Mouse (Mus musculus): ENCODE measurements at regions not wholly inside any gene's neighbourhood (a gene's known extent, or its start where the extent isn't known, plus 50 kb on each side); places are given as distances from the start of the nearest gene placed in this dataset.
"Not testable (repeated sequence)": the region's sequence is repeated elsewhere in the genome, so short reads cannot be mapped to it uniquely, and the experiment has no call there.

- H3K36me3 ChIP-seq (ENCODE audit: control insufficient read depth, insufficient read depth, low read length): no peaks in the 10 kb centered on the region
- H3K4me1 ChIP-seq (ENCODE audit: control insufficient read depth in 2 of 2, insufficient read depth in 2 of 2, low read length in 2 of 2): no peaks in the 10 kb centered on the region
- no peaks in the 10 kb centered on the region for H3K27me3 ChIP-seq (ENCODE audit: control insufficient read depth, insufficient read depth, low read length)
- WGBS: 68% methylated on average over 1 of the region's 1 CpGs
- H3K4me3 ChIP-seq (ENCODE audit: control insufficient read depth in 1 of 2, insufficient read depth in 1 of 2, low read depth in 1 of 2, low read length in 2 of 2): no peak overlapping the region
- no peaks in the 10 kb centered on the region for H3K9me3 ChIP-seq (ENCODE audit: control insufficient read depth, low read length)
- ATAC-seq (ENCODE audit: insufficient number of reproducible peaks, insufficient read depth, low FRiP score, low read depth): no peak
- H3K27ac ChIP-seq (replicated peaks in 1 of 2; ENCODE audit: control insufficient read depth in 1 of 2, insufficient read depth in 1 of 2, low read depth in 2 of 2, low read length in 2 of 2): no peak overlapping the region
- H3K9ac ChIP-seq (ENCODE audit: low read length): no peak overlapping the region
- no peak overlapping the region for H3K4me2 ChIP-seq (ENCODE audit: low read length)
Observed at GRCm38 (mm10) chr16:84629868-84630267, 105.7 kb downstream of the Mrpl39 start.

- H3K9ac ChIP-seq (ENCODE audit: low read length); H3K4me1 ChIP-seq (ENCODE audit: control insufficient read depth in 2 of 2, insufficient read depth in 2 of 2, low read length in 2 of 2); H3K36me3 ChIP-seq (ENCODE audit: control insufficient read depth, insufficient read depth, low read length); H3K4me2 ChIP-seq (ENCODE audit: low read length); ATAC-seq (ENCODE audit: insufficient number of reproducible peaks, insufficient read depth, low FRiP score, low read depth); H3K4me3 ChIP-seq (ENCODE audit: control insufficient read depth in 1 of 2, insufficient read depth in 1 of 2, low read depth in 1 of 2, low read length in 2 of 2); H3K27ac ChIP-seq (replicated peaks in 1 of 2; ENCODE audit: control insufficient read depth in 1 of 2, insufficient read depth in 1 of 2, low read depth in 2 of 2, low read length in 2 of 2); H3K27me3 ChIP-seq (ENCODE audit: control insufficient read depth, insufficient read depth, low read length); H3K9me3 ChIP-seq (ENCODE audit: control insufficient read depth, low read length): not testable (repeated sequence)
- WGBS: 79% methylated on average over 1 of the region's 1 CpGs
Observed at GRCm38 (mm10) chr16:84644446-84644845, 91.1 kb downstream of the Mrpl39 start.

- 74% methylated on average over 8 of the region's 8 CpGs for WGBS
Observed at GRCm38 (mm10) chr16:84646172-84646684, 89.3 kb downstream of the Mrpl39 start.

GRCm38 (mm10) chr16:84650646-84651045 lies 84.9 kb downstream of the Mrpl39 start:
- no peak overlapping the region for H3K4me3 ChIP-seq (ENCODE audit: control insufficient read depth in 1 of 2, insufficient read depth in 1 of 2, low read depth in 1 of 2, low read length in 2 of 2)
- no peaks in the 10 kb centered on the region for H3K36me3 ChIP-seq (ENCODE audit: control insufficient read depth, insufficient read depth, low read length)
- H3K4me2 ChIP-seq (ENCODE audit: low read length): no peak overlapping the region
- no peak overlapping the region for H3K9ac ChIP-seq (ENCODE audit: low read length)
- no peak overlapping the region for H3K27ac ChIP-seq (replicated peaks in 1 of 2; ENCODE audit: control insufficient read depth in 1 of 2, insufficient read depth in 1 of 2, low read depth in 2 of 2, low read length in 2 of 2)
- no peaks in the 10 kb centered on the region for H3K4me1 ChIP-seq (ENCODE audit: control insufficient read depth in 2 of 2, insufficient read depth in 2 of 2, low read length in 2 of 2)
- no peaks in the 10 kb centered on the region for H3K9me3 ChIP-seq (ENCODE audit: control insufficient read depth, low read length)
- no peaks in the 10 kb centered on the region for H3K27me3 ChIP-seq (ENCODE audit: control insufficient read depth, insufficient read depth, low read length)
- no peak for ATAC-seq (ENCODE audit: insufficient number of reproducible peaks, insufficient read depth, low FRiP score, low read depth)
- 63% methylated on average over 1 of the region's 1 CpGs for whole genome bisulfite sequencing

More at GRCm38 (mm10) chr16:84646172-84646684, 89.3 kb downstream of the Mrpl39 start:
- H3K9me3 ChIP-seq (ENCODE audit: control insufficient read depth, low read length): no peaks in the 10 kb centered on the region
- no peaks in the 10 kb centered on the region for H3K27me3 ChIP-seq (ENCODE audit: control insufficient read depth, insufficient read depth, low read length)
- H3K27ac ChIP-seq (replicated peaks in 1 of 2; ENCODE audit: control insufficient read depth in 1 of 2, insufficient read depth in 1 of 2, low read depth in 2 of 2, low read length in 2 of 2): no peak overlapping the region
- no peaks in the 10 kb centered on the region for H3K4me1 ChIP-seq (ENCODE audit: control insufficient read depth in 2 of 2, insufficient read depth in 2 of 2, low read length in 2 of 2)
- ATAC-seq (ENCODE audit: insufficient number of reproducible peaks, insufficient read depth, low FRiP score, low read depth): no peak
- no peaks in the 10 kb centered on the region for H3K36me3 ChIP-seq (ENCODE audit: control insufficient read depth, insufficient read depth, low read length)
- H3K4me3 ChIP-seq (ENCODE audit: control insufficient read depth in 1 of 2, insufficient read depth in 1 of 2, low read depth in 1 of 2, low read length in 2 of 2): no peak overlapping the region
- no peak overlapping the region for H3K4me2 ChIP-seq (ENCODE audit: low read length)
- no peak overlapping the region for H3K9ac ChIP-seq (ENCODE audit: low read length)

- 88% methylated on average over 1 of the region's 1 CpGs for WGBS
- no peak for ATAC-seq (ENCODE audit: insufficient number of reproducible peaks, insufficient read depth, low FRiP score, low read depth)
- Histone ChIP-seq H3K27ac (replicated peaks in 1 of 2; ENCODE audit: control insufficient read depth in 1 of 2, insufficient read depth in 1 of 2, low read depth in 2 of 2, low read length in 2 of 2) (no peak overlapping the region), H3K27me3 (ENCODE audit: control insufficient read depth, insufficient read depth, low read length) (no peaks in the 10 kb centered on the region), H3K36me3 (ENCODE audit: control insufficient read depth, insufficient read depth, low read length) (no peaks in the 10 kb centered on the region), H3K4me2 (ENCODE audit: low read length) (no peak overlapping the region), H3K4me3 (ENCODE audit: control insufficient read depth in 1 of 2, insufficient read depth in 1 of 2, low read depth in 1 of 2, low read length in 2 of 2) (no peak overlapping the region), H3K4me1 (ENCODE audit: control insufficient read depth in 2 of 2, insufficient read depth in 2 of 2, low read length in 2 of 2) (no peaks in the 10 kb centered on the region), H3K9ac (ENCODE audit: low read length) (no peak overlapping the region), H3K9me3 (ENCODE audit: control insufficient read depth, low read length) (no peaks in the 10 kb centered on the region)
Observed at GRCm38 (mm10) chr16:84653873-84654272, 81.7 kb downstream of the Mrpl39 start.

- ATAC-seq (ENCODE audit: insufficient number of reproducible peaks, insufficient read depth, low FRiP score, low read depth): no peak
Observed at GRCm38 (mm10) chr16:84661879-84662278, 73.7 kb downstream of the Mrpl39 start.

GRCm38 (mm10) chr16:84663581-84663980 lies 72.0 kb downstream of the Mrpl39 start:
- 77% methylated on average over 4 of the region's 4 CpGs for WGBS
- H3K9me3 ChIP-seq (ENCODE audit: control insufficient read depth, low read length): 0 out of 2 replicates have a peak, but pooled peaks cover 5% of the 10 kb centered on the region
- H3K27me3 ChIP-seq (ENCODE audit: control insufficient read depth, insufficient read depth, low read length): no peaks in the 10 kb centered on the region

More at GRCm38 (mm10) chr16:84661879-84662278, 73.7 kb downstream of the Mrpl39 start:
- Histone ChIP-seq H3K27me3 (ENCODE audit: control insufficient read depth, insufficient read depth, low read length) (no peaks in the 10 kb centered on the region), H3K4me3 (ENCODE audit: control insufficient read depth in 1 of 2, insufficient read depth in 1 of 2, low read depth in 1 of 2, low read length in 2 of 2) (no peak overlapping the region), H3K9me3 (ENCODE audit: control insufficient read depth, low read length) (no peaks in the 10 kb centered on the region), H3K27ac (replicated peaks in 1 of 2; ENCODE audit: control insufficient read depth in 1 of 2, insufficient read depth in 1 of 2, low read depth in 2 of 2, low read length in 2 of 2) (no peak overlapping the region), H3K36me3 (ENCODE audit: control insufficient read depth, insufficient read depth, low read length) (no peaks in the 10 kb centered on the region), H3K4me2 (ENCODE audit: low read length) (no peak overlapping the region), H3K4me1 (ENCODE audit: control insufficient read depth in 2 of 2, insufficient read depth in 2 of 2, low read length in 2 of 2) (no peaks in the 10 kb centered on the region), H3K9ac (ENCODE audit: low read length) (no peak overlapping the region)
- 43% methylated on average over 3 of the region's 3 CpGs for WGBS

More at GRCm38 (mm10) chr16:84663581-84663980, 72.0 kb downstream of the Mrpl39 start:
- H3K4me3 ChIP-seq (ENCODE audit: control insufficient read depth in 1 of 2, insufficient read depth in 1 of 2, low read depth in 1 of 2, low read length in 2 of 2): no peak overlapping the region
- H3K9ac ChIP-seq (ENCODE audit: low read length): no peak overlapping the region
- no peak overlapping the region for H3K27ac ChIP-seq (replicated peaks in 1 of 2; ENCODE audit: control insufficient read depth in 1 of 2, insufficient read depth in 1 of 2, low read depth in 2 of 2, low read length in 2 of 2)
- H3K4me1 ChIP-seq (ENCODE audit: control insufficient read depth in 2 of 2, insufficient read depth in 2 of 2, low read length in 2 of 2): no peaks in the 10 kb centered on the region
- H3K36me3 ChIP-seq (ENCODE audit: control insufficient read depth, insufficient read depth, low read length): no peaks in the 10 kb centered on the region
- ATAC-seq (ENCODE audit: insufficient number of reproducible peaks, insufficient read depth, low FRiP score, low read depth): no peak
- H3K4me2 ChIP-seq (ENCODE audit: low read length): no peak overlapping the region

Data from heart, embryonic 14.5 days (tissue).